Mouse (Mus musculus) right cerebral cortex, postnatal 4 days (tissue): ENCODE measurements around the gene Cryzl2.

ENCODE experiments used
- DNase-seq: peaks from one replicate; pipeline ENCODE4 v3.0.0-alpha.2; 2022

Cryzl2 gene

DNA sequence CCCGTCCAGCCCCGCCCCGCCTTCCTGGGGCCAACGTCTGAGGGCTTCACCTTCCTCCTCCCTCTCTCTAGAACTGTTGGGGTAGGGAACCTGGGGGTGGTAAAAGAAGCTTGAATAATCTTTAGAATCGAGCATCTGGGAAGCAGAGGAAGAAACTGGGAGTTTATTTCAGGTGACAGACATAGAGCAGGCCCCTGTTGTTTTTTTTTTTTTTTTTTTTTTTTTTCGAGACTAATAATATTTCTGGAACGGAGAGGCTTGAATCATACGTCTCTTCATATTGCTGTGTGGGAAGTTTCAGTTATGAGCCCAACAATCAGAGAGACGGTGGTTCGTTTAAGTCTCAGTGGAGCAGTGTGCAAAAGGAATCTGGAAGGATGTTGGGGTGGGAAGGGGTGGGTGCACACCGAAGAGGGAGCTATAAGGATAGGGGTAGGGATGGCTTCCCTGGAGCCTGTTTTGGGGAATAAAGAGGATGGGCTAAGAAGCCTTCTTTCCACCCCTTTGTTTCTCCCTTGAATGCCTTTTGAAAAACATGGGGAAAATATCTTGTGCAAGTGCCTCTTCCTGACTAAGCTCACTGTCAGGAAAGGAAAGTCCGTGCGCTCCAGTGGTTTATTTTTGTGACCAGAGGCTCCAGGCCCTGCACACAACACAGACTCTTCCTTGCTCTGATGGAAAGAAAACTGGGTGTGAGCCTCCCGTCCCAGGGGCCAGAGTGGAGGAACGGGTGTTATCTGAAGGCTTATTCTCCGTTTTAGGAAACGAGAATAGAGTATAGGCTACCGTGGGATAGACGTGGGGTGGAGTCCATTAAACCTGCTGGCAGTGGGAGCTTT, 14.4 kb upstream of the Cryzl2 start:
- DNase-seq = no peak

GRCm38 (mm10) chr1:157444632-157445300, 13.6 kb upstream of the Cryzl2 start:
- DNase-seq = no peak

DNA sequence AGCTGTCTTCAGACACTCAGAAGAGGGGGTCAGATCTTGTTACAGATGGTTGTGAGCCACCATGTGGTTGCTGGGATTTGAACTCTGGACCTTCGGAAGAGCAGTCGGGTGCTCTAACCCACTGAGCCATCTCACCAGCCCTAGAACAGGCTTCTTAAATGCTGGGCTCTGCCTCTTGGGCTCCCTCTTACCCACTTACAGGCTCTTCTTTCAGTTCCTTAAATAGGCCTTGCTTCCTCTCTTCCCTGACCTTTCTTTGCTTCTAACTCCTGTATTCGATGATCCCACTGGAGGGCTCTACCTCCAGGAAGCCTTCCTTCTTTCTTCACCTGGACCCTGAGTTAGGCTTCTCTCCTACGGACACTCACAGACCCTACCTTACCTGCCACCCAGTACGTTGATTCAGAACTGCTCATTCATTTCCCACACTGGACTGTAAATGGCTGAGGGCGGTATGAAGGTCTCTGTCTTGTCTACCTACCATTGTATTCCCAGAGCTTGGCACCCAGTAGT, 12.9 kb upstream of the Cryzl2 start:
- DNase-seq = no peak

DNA sequence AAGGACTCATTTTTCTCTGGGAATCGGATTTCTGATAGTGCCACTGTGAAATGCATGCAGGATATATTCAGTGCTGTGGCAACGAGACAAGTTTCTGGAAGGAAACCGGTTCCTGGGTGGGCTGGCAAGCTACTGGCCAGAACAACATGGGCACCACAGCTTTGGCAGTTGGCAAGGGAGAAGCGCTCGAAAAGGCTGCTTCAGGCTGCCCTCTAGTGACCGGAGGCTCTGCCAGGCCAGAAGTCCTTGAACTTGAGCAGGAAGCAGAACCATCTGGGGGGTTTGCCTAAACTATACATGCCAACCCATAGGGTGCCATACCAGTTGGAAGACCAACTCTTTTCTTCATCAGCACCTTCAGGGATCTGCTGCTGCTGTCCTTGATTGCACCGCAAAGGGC, 12.1 kb upstream of the Cryzl2 start:
- peak; percentile 56 for DNase-seq

GRCm38 (mm10) chr1:157447142-157447541, 11.2 kb upstream of the Cryzl2 start:
- no peak for DNase-seq

GRCm38 (mm10) chr1:157448164-157448804, 10.1 kb upstream of the Cryzl2 start:
- DNase-seq = no peak

- DNase-seq = no peak
These were observed 9.6 kb upstream of the Cryzl2 start for GRCm38 (mm10) chr1:157448805-157449188.

GRCm38 (mm10) chr1:157449532-157449931, 8.8 kb upstream of the Cryzl2 start:
- DNase-seq = no peak

DNA sequence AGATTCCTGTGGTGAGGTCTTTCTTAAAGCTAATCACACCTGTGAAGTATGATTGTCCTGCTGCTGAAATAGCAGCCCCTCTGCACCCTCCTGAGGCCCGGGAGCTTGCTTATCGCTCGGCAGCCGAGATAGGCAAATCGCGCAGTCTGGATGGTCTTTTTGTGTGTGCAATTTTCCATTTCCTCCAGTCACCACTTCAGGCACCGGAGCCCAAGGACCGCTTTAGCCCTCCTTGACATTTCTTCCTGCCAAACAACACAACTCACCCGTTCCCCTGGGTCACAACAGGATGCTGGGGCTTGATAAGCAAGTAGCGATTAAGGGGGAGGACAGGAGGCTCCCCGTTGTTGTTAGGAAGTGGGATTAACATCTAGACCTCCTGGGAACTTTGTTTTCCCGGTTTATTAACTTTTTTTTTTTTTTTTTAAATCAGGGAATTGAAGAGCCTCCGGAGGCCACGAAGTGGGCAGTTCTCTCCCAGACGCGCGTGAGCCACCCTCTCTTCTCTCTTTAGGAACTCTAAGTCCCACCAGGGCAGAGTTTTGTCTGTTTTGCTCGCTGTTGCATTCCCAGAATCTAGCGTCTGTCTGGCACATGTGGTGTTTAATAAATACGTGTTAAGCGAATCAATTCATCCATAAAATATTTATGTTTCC, 8.3 kb upstream of the Cryzl2 start:
- DNase-seq = no peak

GRCm38 (mm10) chr1:157452284-157452683, 6.1 kb upstream of the Cryzl2 start:
- DNase-seq = no peak

DNA sequence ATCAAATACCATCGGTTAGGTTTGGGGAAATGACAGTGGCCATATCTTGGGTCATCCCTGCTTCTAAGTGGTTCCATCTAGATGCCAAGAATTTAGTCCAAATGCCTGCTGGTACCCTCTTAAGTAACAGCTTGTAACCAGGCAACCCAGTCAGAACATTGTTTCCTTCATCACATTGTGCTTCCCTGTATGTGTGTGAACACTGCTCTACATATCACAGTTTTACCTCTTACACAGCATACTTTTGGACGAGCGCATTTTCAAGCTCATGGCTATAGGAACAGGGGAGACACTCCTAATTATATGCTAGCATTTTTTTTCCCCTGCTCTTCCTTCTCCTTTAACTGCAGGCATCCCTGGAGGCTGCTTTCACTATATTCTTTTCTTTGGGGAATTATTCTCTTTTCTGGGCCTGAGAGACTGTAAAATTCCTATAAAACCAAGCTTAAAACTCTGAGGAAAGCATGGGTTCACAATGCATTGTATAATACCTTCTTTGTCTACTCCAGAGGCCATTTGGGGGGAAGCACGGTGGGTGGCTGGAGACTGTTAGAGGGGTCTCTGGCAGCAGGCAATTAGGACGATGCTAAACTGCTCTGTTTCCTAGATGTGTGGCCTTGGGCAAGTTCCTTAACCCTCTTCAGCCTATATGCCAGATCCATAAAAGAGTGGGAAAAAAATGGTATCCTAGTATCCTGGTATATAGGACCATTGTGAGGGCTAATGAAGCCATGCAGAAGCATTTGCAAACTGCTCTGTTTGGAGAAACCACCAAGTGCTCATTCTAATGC, 5.4 kb upstream of the Cryzl2 start:
- DNase-seq = no peak

DNA sequence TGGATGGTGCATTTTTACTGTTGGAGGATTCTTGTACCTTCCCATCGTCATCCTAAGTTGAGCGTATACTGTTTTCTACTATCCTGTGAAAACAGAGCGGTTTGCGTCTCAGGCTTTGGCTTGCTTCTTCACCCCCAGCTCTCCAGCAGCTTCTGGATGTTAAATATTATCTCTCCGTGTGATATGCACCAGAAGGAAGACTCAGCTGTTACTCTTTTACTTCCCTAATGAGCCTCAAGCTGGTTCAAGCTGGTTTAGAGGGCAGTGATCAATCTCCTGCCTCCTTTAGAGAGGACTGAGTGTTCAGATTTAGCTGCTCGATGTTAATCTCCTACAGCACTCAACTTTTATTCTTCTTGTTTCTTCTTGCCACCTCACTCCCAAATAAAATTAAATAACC, 3.5 kb upstream of the Cryzl2 start:
- no peak for DNase-seq

DNA sequence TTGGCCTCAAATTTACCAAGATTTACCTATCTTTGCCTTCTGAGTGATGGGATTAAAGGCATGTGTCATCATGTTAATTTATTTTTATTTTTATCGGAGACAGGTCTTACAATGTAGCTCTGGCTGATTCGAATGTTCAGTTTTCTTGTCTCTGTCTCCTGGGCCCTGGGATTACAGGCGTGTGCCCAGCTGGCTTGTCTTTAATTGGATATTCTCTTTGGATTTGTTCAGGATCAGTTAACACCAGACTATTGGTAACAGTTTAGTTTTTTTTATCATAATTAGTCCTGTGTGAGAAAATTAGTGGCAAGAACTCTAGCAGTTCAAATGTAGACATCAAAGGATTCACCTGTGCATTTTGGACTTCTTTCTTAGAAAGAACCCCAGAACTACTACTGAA, 588 bp upstream of the Cryzl2 start:
- no peak for DNase-seq

GRCm38 (mm10) chr1:157459904-157460303, 1.5 kb downstream of the Cryzl2 start:
- no peak for DNase-seq

GRCm38 (mm10) chr1:157461276-157461675, 2.9 kb downstream of the Cryzl2 start:
- DNase-seq = no peak

GRCm38 (mm10) chr1:157462336-157462735, 4.0 kb downstream of the Cryzl2 start:
- no peak for DNase-seq

- DNase-seq = peak; percentile 46
These were observed 6.8 kb downstream of the Cryzl2 start for GRCm38 (mm10) chr1:157465194-157465593.

DNA sequence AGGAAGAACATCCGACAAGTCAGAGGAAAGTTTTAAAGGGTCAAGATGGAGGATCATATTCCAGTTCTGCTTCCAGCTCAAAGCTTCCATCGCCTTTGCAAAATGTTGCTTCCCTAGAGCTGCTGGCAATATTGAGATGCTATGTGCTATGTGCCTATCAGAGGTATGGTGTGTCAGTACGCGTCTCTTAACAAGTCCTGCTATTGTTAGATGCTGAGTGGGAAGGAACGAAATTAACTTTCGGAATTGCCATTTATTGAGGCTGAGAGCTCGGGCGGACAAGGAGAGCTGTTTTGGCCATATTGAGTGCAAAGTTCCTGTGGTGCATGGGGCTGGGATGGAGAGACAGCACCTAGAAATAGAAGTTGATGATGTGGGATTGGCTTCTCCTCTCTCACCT, 9.5 kb downstream of the Cryzl2 start:
- no peak for DNase-seq

- no peak for DNase-seq
These were observed 12.5 kb downstream of the Cryzl2 start for GRCm38 (mm10) chr1:157470761-157471386.

GRCm38 (mm10) chr1:157472716-157473115, 14.3 kb downstream of the Cryzl2 start:
- no peak for DNase-seq

DNA sequence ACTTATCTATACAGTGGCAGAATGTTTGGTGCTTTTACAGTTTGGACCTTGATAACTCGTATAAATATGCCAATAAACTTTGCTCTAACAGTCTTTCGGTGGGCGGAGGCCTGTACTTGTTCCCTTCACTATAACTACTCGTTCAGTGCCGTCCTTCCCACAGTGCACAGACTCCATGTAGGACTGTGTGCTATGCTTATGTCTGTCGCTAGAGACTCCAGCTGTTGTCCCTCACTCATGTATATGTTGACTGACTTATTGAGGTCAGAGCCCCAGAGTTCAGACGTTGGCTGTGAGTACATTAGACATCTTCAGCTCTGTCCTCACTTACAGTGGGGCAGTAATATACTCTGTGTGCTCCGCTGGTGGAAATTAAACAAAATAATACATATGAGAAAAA, 16.5 kb downstream of the Cryzl2 start:
- DNase-seq = no peak

DNA sequence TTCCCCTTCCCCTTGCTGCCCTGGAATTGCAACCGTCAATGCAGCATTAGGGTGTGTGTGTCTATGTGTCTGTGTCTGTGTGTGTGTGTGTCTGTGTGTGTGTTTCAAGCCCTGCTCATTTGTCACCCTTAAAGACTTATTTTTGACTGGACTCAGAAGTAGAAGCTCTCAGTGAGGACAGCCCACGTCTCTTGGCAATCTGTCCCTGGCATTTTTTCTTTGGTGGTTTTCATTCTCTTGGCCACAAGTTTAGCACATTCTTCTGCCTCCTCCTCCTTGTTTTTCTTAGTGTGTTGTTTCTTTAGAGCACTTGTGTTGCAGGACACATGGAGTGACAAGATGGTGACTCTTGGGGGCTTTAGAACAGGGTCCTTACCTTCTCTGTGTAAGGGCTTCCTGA, 17.9 kb downstream of the Cryzl2 start:
- DNase-seq = no peak
